Mouse (Mus musculus): ENCODE measurements around the gene Ccnt1. TPM values are rescaled to one million over a fixed set of nuclear protein-coding genes. Genes with fewer than 3 reads are reported as not detected.
"Not testable (repeated sequence)": the region's sequence is repeated elsewhere in the genome, so short reads cannot be mapped to it uniquely, and the experiment has no call there.

Ccnt1 gene
- polyA plus RNA-seq, 2 experiments from 2014 or later = 71.1 to 73.1 TPM

DNA sequence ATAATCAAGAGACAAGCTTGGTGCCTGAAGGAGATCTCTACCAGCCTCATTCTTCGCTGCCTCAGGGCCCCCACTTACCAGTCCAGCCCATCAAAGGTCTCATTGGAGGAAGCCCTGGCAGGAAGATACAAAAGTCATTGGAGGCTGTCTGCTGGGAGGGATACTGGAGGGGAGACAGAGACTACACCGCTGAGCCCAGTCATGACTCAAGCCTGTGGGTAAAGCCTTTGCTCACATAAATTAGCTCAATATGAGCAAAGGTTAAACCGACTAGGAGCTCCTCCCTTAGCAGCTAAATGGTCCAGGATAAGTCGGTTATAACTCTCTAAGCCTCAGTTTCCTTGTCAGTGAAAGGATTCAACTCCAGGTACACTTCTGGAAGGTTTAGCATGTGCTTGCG lies 24.3 kb upstream of the Ccnt1 start:
- no peak for ATAC-seq

DNA sequence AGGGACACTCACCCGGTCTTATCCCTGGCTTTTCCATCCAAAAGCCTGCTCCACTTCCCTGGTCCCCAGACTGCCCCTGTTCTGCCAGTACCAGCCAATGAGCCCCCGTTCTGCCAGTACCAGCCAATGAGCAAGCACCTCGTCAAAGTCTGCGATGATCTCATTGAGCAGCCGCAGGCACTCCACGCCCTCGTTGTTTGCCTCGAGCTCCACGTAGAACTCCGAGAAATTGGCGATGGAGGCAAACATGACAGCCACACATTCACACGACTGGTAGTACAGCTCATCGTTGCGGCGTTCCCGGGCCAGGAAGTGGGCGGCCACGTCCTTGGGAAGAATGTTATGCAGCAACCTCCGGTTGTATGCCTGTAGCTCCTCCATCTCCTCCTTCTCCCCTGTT lies 23.5 kb upstream of the Ccnt1 start:
- ATAC-seq = no peak

GRCm38 (mm10) chr15:98591396-98591795 lies 20.7 kb upstream of the Ccnt1 start:
- no peak for ATAC-seq

GRCm38 (mm10) chr15:98589640-98590336 lies 19.1 kb upstream of the Ccnt1 start:
- no peak for ATAC-seq

DNA sequence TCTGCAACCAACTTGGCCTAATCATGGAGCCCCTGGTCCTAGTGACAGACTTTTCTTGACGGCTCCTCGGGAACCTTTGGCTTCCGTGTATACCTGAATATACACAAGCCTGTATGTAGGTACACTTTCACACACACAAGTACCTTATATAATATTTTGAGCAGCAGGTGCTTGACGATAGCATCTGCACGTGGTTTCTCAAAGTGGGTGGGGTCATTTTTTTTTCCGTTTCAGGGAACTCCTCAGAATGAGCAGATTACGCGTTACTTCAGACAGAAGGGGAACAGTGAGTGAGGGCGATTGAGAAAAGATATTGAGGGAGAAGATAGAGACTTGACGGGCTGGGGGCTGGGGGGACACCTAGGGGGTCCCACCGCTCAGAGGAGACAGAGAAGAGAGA lies 17.0 kb upstream of the Ccnt1 start:
- ATAC-seq = peak; percentile 28

GRCm38 (mm10) chr15:98586141-98586540 lies 15.4 kb upstream of the Ccnt1 start:
- not testable (repeated sequence) for ATAC-seq

DNA sequence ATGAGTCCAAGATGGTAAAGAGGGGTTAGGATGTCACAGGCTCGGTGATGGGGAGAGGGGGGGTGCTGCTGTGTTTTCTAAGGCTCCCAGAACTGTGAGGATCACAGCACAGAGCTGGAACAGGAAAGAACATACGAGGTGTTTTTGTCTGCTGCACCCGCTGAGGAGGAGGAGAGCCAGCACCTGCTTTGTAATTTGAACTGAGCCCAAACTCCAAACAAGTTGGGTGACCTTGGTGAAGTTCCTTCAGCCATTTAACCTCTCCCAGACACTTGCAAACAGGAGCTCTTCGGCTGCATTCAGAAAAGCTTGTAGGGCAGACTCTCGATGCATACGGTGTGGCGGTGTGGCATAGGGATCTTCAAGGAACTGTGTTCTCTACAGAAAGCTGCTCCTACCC lies 14.7 kb upstream of the Ccnt1 start:
- no peak for ATAC-seq

- no peak for ATAC-seq
These were observed 12.3 kb upstream of the Ccnt1 start for GRCm38 (mm10) chr15:98582996-98583395.

GRCm38 (mm10) chr15:98582410-98582809 lies 11.7 kb upstream of the Ccnt1 start:
- no peak for ATAC-seq

DNA sequence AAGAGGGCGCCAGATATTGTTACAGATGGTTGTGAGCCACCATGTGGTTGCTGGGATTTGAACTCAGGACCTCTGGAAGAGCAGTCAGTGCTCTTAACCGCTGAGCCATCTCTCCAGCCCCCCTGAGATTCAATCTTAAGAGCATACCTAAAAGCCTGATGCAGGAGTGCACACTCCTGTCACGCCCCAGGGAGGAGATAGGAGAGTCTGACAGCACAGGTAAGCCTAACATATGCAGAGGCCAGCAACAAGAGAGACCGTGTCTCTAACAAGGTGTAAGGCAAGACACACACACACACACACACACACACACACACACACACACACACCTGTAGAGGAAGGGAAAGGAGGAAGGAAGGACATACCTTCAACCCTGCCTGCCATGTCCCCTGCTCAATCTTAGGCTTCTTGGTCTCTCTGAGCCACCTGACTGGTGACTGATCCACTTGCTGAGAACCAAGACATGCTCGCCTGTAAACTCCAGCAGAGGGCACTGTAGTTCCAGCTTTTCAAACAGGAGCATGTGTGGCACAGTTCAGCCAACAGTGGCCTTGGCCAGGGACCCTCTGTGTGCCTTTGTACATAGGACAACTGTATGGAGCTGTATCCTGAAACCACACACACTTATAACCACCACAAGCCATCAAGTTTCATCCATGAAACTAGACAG lies 9.2 kb upstream of the Ccnt1 start:
- ATAC-seq = peak; percentile 52

GRCm38 (mm10) chr15:98579310-98579709 lies 8.6 kb upstream of the Ccnt1 start:
- ATAC-seq = no peak

DNA sequence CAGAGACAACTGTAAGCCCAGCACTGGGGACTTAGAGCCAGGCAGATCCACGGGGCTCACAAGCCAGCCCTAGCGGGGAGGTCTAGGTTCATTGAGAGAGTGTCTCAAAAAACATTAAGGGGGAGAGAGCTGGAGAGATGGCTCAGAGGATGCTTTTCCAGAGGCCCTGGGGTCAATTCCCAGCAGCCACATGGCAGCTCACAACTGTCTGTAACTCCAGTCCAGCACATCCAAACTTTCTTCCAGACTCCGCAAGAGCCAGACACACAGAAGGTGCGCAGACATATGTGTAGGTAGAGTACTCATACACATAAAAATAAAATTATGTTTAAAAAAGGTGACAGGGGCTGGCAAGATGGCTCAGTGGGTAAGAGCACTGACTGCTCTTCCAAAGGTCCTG lies 2.6 kb upstream of the Ccnt1 start:
- ATAC-seq = no peak

DNA sequence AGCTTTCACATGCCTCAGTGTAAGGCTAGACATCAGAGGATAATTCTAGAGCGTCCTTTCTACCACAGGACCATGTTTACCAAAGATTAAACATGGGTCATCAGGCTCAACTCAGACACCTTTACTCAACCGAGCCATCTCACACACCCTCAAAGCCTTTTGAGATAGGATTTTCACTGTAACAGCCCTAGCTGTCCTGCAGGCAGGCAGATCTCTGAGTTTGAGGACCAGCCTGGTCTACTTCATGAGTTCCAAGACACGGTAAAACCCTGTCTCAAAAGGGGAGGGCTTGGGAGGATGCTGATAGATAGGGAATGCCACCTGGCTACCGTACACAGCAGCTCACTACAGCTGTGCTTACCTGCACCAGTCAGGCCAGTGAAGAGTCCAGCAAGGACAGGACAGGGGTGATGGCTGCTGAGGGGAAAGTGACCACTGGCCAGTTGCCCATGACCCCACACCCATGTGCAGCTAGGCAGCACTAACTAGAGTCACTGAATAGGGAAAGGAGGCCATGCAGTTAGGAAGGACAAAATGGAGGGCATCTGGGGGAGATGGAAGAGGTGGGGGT lies 843 bp downstream of the Ccnt1 start:
- ATAC-seq = no peak

DNA sequence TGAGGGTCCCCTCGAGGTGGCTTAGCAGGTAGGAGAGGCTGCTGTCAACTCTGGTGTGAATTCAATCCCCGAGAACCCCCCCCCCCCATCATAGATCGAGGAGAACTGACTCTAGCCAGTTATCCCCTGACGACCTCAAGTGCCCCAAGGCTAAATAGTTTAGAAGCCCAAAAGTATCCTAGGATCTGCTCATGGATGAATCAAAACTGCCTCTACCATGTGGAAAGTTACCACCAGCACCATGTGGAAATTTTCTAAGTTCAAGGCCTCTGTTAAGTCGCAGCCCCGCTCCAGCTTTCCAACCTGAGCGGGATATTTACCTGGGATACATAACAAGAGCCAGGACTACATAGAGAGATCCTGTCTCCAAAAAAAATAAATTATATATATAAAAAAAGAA lies 1.5 kb downstream of the Ccnt1 start:
- ATAC-seq = no peak

DNA sequence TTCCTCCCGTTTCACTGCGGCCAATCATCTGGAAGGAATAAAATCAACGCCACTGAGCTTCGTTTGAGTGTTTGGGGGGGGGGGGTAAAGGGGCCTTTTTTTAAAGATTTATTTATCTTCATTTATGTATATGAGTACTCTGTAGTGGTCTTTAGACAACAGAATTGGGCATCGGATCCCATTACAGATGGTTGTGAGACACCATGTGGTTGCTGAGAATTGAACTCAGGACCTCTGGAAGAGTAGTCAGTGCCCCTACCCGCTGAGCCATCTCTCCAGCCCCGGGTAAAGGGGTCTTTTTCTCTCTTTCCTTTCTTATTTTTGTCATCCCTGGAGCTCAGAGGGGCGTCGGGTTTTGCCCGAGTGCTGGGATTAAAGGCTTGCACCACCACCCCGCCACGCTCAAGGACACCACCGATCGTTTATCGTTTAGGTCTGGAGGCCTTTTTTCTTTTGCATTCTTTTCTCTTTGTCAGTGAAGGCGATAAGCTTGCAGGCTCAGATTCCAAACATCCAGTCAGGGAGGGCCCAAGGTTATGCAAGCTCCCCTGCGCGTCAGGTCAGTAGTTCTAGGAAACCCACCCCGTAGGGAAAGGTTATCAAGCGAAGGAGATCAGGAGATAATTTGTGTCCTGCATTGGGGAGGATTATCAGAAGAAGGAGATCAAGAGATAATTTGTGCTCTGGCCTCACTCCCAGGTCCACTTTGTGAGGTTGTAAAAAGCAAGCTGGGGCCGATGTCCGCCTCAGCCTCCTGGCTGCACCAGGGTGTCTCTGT lies 2.3 kb downstream of the Ccnt1 start:
- no peak for ATAC-seq

GRCm38 (mm10) chr15:98567278-98568134 lies 3.2 kb downstream of the Ccnt1 start:
- ATAC-seq = peak; percentile 90

GRCm38 (mm10) chr15:98566973-98567277 lies 3.8 kb downstream of the Ccnt1 start:
- no peak for ATAC-seq

GRCm38 (mm10) chr15:98557186-98557585 lies 13.5 kb downstream of the Ccnt1 start:
- ATAC-seq = no peak

DNA sequence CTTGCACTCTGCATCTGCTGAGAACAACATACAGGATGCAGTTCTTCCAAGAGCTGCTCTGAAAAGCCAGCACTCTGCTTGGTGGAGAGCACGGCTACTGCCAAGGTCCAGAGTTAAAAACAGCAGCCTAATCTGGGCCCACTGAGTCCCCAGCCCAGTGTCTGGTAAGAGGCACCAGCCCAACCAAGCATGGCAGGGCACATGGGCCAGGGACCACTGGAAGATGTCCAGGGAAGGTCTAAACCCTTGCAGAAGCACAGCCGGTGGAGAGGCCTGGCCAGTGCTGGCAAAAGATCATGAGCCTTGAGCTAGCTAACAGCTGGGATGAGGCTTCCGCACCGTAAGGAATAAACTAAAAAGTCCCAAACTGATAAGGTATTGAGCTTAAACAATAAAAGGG lies 14.8 kb downstream of the Ccnt1 start:
- ATAC-seq = no peak

DNA sequence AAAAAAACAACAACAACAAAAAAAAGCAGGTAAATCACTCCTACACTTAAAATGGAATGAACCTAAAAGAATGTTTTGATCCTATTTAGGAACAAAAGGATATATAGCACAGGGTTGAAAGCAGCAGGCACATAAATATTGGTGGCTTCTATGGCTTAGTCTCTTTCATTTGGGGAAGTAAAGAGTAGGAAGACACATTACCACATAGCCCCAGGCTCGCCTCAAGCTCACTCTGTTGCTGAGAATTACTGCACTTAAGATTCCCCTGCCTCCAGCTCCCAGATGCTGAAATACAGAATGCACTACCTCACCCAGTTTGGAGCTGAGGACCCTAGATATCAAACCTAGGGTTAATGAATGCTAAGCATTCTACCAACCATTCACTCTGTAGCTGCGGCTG lies 18.0 kb downstream of the Ccnt1 start:
- ATAC-seq = no peak

DNA sequence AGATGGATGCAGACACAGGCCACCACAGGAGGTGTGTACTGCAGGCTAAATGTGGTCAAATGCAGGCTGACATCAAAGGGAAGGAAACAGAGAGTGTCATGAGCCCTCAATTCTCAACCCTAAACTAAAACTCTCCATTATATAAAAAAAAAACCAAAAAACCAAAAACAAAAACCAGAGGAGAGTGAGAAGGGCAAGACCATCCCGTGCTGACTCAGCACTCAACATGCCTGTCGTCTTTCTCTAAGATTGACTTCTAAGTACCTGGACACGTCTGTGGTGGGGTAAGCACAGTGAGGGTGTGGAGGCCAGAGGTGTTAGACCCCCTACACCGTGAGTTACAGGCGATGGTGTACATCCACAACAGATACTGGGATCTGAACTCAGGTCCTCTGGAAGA lies 23.9 kb downstream of the Ccnt1 start:
- ATAC-seq = no peak

GRCm38 (mm10) chr15:98545151-98545550 lies 25.6 kb downstream of the Ccnt1 start:
- ATAC-seq = no peak

DNA sequence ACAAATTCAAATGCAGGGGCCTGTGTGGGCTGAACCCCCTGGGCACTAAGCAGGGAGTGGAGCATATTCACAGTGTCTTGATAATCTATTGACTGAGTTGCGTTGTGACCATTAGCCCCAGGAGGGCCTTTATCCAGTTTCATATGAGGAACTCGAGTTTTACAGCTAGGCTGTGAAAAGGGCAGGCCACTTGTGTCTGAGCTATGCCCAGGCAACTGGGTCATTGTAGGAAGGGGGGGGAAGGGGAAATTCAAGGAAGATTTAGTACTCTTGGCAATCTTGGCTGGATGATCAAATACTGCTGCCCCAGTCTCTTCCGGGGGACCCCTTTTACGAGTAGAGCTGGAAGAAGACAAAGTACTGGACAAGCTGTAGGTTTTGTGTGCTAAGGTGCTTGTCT lies 27.4 kb downstream of the Ccnt1 start:
- no peak for ATAC-seq
